Mouse (Mus musculus) kidney, adult 2 months (tissue): ENCODE results near the gene Wdr20.

Source experiments
- CTCF ChIP-seq: fragments of 200-500 bp; conservative IDR thresholded peaks from 2 replicates; pipeline ENCODE4 v1.5.1; 2011; ENCODE audit warnings: low read depth, mild to moderate bottlenecking, control low read depth, low read length, moderate library complexity, mixed read lengths; ENCODE audit not compliant: insufficient read depth, insufficient read length
- POLR2A ChIP-seq: fragments of 200-500 bp; IDR thresholded peaks from one replicate; pipeline ENCODE4 v1.6.1; 2011; ENCODE audit warnings: low read depth, low read length, control low read depth

- peak; percentile 22 for TF ChIP-seq POLR2A
- TF ChIP-seq CTCF = no peak
Observed at GRCm38 (mm10) chr12:110850010-110850928, 112.5 kb downstream of the Wdr20 start, which contains the start of gene Zfp839.
